Mouse (Mus musculus) gastrocnemius, adult 8-10 months (tissue): ENCODE results near the gene Syk. TPM values are rescaled to one million over a fixed set of nuclear protein-coding genes. Genes with fewer than 3 reads are reported as not detected.

Source experiments
- DNase-seq, 2 experiments: peaks; one replicate each; pipeline ENCODE4 v3.0.0; 2022; ENCODE audit warnings: low spot score in 2 of 2
- total RNA-seq, 4 experiments: library from RNA; stranded (reverse); gene quantifications; 2 replicates each; pipeline ENCODE4 v1.2.4; 2022

The Syk gene
- total RNA-seq, 4 experiments from 2014 or later: 0.46 to 1.6 (median 1.3) TPM

DNA sequence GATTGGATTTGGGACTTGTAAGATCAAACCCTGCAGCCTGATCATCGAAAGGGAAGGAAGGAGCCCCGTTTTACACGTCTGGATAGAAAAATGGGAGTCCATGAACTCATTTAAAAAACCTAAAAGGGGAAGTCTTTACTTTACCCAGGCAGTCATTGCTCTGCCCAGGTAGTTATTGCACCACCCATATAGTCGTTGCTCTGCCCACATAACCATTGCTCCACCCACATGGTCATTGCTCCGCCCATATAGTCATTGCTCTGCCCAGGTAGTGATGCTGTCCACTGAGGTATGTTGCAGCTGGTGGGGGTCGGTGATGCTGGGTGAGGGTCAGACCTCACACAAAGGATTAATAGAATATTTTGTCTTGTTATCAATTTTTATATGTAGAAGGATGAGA is 111.9 kb downstream of the Syk start:
- DNase-seq: no peak

Other genes starting within 250 kb of the Syk start
- gene Diras2, start 51.9 kb upstream of the Syk start, total RNA-seq: under 1 TPM; 0.07 to 0.13 (median 0.10) TPM